Mouse (Mus musculus): ENCODE data around the gene 1700034J05Rik.

DNA sequence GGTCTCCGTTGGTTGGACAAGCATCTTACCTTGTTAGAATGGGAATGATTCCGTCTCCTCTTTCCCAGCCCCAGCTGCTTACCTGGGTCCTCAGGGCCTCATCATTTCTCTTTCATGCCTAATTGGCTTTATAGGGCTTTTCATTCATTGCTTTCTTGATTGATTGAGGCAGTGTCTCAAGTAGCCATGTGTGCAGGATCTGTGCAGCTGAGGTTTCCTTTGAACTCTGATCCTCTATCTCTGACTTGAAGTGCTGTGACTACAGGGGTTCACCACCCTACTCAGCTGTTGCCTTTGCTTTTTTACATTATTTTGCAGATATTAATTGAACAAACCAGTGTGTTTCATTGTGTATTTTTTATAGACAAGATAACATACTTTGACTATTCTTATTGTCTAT, 25.2 kb downstream of the 1700034J05Rik start:
- TF ChIP-seq POLR2A (IDR thresholded peaks at IDR 0.05; ENCODE audit: control insufficient read depth, low read depth, low read length): no peak
- TF ChIP-seq CTCF (IDR thresholded peaks at IDR 0.05; ENCODE audit: control insufficient read depth, insufficient read depth, insufficient replicate concordance, low read depth, low read length): no peak
